Mouse (Mus musculus) C2C12 (cell line): ENCODE measurements around the gene Rcc1l.

Source experiments
- CTCF ChIP-seq: IDR thresholded peaks from one replicate; pipeline ENCODE4 v1.5.1; 2011; ENCODE audit not compliant: control insufficient read depth, insufficient read depth, insufficient read length
- MAX ChIP-seq: IDR thresholded peaks from one replicate; pipeline ENCODE4 v1.6.1; 2011; ENCODE audit warnings: mild to moderate bottlenecking, control low read depth
- MYOD1 ChIP-seq: IDR thresholded peaks from one replicate; pipeline ENCODE4 v1.6.1; 2011; ENCODE audit warnings: low read depth; ENCODE audit not compliant: control insufficient read depth, insufficient read length
- MYOG ChIP-seq: IDR thresholded peaks from one replicate; pipeline ENCODE4 v1.6.1; 2011; ENCODE audit not compliant: control insufficient read depth, insufficient read length; ENCODE audit errors: extremely low read depth
- USF1 ChIP-seq: IDR thresholded peaks from one replicate; pipeline ENCODE4 v1.6.1; 2011; ENCODE audit warnings: low read depth, mild to moderate bottlenecking, control low read depth, moderate library complexity

DNA sequence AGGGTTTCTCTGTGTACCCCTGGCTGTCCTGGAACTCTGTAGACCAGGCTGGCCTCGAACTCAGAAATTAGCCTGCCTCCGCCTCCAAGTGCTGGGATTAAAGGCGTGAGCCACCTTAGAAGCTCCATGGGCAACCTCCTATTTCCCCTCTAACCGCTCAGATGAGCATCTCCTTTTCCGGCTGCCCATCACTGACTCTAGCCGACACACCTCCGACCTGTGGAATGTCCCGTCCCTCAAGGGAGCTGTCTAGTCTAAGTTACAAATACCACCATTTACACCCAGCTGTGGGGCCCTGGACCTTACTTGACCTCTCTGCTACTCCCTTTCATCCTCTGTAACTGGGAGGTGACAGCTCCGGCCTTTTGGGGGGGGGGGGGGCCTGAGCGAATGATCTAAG lies 878 bp downstream of the Rcc1l start:
- no peak for TF ChIP-seq CTCF
- TF ChIP-seq MAX, result no peak
- no peak for TF ChIP-seq USF1
- TF ChIP-seq MYOD1, result no peak
- no peak for TF ChIP-seq MYOG
